Mouse (Mus musculus): ENCODE results near the gene Klrb1a. TPM values are rescaled to one million over a fixed set of nuclear protein-coding genes. Genes with fewer than 3 reads are reported as not detected.

Gene Klrb1a
- polyA plus RNA-seq, 1 experiment, result 0.67 TPM

DNA sequence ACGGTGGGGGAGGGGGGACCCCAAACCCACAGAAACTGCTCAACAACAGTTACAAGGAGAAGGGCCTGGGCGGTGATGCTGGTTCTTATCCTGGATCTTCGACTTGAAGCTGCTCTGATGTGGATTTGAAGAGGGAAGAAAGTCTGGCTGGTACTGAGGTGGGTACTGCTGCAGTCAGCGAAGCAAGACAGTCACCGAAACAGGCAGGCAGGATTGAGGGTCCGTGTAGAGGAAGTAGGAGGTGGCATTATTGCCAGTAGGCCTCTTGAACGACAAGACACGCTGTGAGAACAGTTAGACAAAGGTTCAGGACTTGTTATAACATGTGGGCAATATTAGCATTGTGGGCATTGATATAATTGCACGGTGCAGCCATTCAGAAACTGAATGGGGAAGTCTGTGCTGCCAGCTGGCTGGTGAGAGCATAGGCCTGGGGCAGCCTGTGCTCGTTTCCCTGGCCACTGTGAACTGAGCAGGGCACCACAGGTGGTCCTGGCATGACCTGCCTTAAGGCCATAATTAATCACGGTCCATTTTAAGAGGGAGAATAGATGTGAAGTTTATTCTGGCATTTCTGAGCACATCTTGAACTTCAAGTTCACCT is 37.6 kb downstream of the Klrb1a start:
- TF ChIP-seq POLR2A (IDR thresholded peaks at IDR 0.05; ENCODE audit: control insufficient read depth, extremely low read depth, insufficient read depth, low read length, poor library complexity), result no peak
- no peaks in the 10 kb centered on the region for H3K4me1 ChIP-seq (replicated peaks; ENCODE audit: control insufficient read depth, insufficient read depth, low read length)
- H3K27me3 ChIP-seq (ENCODE audit: control insufficient read depth, insufficient read depth, low read length), result no peaks in the 10 kb centered on the region
- no peak overlapping the region for H3K4me3 ChIP-seq (ENCODE audit: control insufficient read depth, insufficient read depth, low read length)
- no peak overlapping the region for H3K27ac ChIP-seq (ENCODE audit: control insufficient read depth, insufficient read depth, low read length)
- H3K36me3 ChIP-seq (ENCODE audit: control insufficient read depth, insufficient read depth, low read length), result no peaks in the 10 kb centered on the region
- DNase-seq, result no peak
- 69% methylated on average over 11 of the region's 11 CpGs for WGBS

DNA sequence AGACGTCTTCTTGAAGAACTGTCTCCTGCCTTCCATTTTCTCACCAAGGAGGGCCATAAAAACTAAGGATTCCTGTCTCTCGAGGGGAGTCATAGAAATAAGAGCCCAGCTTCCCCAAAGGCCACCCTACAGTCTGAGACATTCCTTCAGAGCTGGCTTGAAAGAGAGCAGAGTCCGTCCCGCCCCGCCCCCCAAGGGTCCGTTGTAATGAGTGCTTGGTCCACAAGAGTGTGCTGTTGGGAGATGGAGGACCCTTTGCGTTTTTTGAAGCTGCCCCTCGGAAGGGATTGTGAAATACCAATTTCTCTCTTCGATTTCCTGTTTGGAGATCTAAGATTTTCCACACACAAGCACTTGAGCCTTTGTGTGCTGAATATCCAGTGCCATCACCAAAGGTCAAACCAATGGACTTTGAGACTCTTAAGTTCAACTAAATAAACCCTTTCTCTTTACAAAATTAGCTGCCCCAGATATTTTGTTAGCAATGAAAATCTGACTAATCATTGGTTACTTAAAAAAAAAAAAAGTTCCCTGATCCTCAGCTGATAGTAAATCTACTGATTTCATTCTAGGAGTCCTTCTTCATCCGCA is 39.2 kb downstream of the Klrb1a start:
- Histone ChIP-seq H3K4me3 (ENCODE audit: control insufficient read depth, insufficient read depth, low read length) (no peak overlapping the region), H3K4me1 (replicated peaks; ENCODE audit: control insufficient read depth, insufficient read depth, low read length) (no peaks in the 10 kb centered on the region), H3K36me3 (ENCODE audit: control insufficient read depth, insufficient read depth, low read length) (no peaks in the 10 kb centered on the region), H3K27me3 (ENCODE audit: control insufficient read depth, insufficient read depth, low read length) (no peaks in the 10 kb centered on the region), H3K27ac (ENCODE audit: control insufficient read depth, insufficient read depth, low read length) (no peak overlapping the region)
- WGBS, result 34% methylated on average over 10 of the region's 10 CpGs
- no peak for DNase-seq
- TF ChIP-seq CTCF (IDR thresholded peaks at IDR 0.05; ENCODE audit: borderline replicate concordance, control insufficient read depth, extremely low read depth, insufficient read depth, low read length, poor library complexity) (no peak), POLR2A (IDR thresholded peaks at IDR 0.05; ENCODE audit: control insufficient read depth, extremely low read depth, insufficient read depth, low read length, poor library complexity) (no peak)

- Histone ChIP-seq H3K4me3 (ENCODE audit: control insufficient read depth, insufficient read depth, low read length) (no peak within 1 kb of the TSS), H3K27ac (ENCODE audit: control insufficient read depth, insufficient read depth, low read length) (no peak within 1 kb of the TSS), H3K4me1 (replicated peaks; ENCODE audit: control insufficient read depth, insufficient read depth, low read length) (no peaks in the 10 kb centered on the region), H3K36me3 (ENCODE audit: control insufficient read depth, insufficient read depth, low read length) (no peaks in the 10 kb centered on the region), H3K27me3 (ENCODE audit: control insufficient read depth, insufficient read depth, low read length) (no peaks in the 10 kb centered on the region)
- no peak for DNase-seq
- 69% methylated on average over 11 of the region's 11 CpGs for WGBS
- TF ChIP-seq CTCF (IDR thresholded peaks at IDR 0.05; ENCODE audit: borderline replicate concordance, control insufficient read depth, extremely low read depth, insufficient read depth, low read length, poor library complexity) (no peak), POLR2A (IDR thresholded peaks at IDR 0.05; ENCODE audit: control insufficient read depth, extremely low read depth, insufficient read depth, low read length, poor library complexity) (no peak)
Observed at GRCm38 (mm10) chr6:128581508-128581907, 41.8 kb downstream of the Klrb1a start, which contains the start of gene A2ml1. Gene A2ml1, minus strand, starts transcription at chr6:128581608.

DNA sequence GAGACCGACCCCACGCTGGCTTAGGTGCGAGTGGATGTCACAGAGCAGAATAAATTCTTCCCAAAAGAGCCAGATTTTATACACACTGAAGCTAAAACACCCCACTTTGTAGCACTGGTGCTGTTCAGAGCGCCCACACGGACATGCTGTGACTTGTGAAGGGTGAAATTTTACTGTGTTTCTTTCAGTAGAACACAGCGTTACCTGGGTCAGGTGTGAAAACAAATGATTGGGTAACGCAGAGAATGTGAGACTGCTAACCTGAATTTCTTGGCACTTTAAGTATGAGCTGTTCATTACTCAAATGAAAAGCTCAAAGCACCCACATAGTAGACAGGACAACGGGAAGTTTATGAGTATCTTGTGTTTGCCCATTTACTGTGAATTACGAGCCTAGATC is 46.0 kb downstream of the Klrb1a start:
- DNase-seq, result no peak
- Histone ChIP-seq H3K36me3 (ENCODE audit: control insufficient read depth, insufficient read depth, low read length) (no peaks in the 10 kb centered on the region), H3K27ac (ENCODE audit: control insufficient read depth, insufficient read depth, low read length) (no peak overlapping the region), H3K4me1 (replicated peaks; ENCODE audit: control insufficient read depth, insufficient read depth, low read length) (no peaks in the 10 kb centered on the region), H3K27me3 (ENCODE audit: control insufficient read depth, insufficient read depth, low read length) (no peaks in the 10 kb centered on the region), H3K4me3 (ENCODE audit: control insufficient read depth, insufficient read depth, low read length) (no peak overlapping the region)
- no peak for TF ChIP-seq POLR2A (IDR thresholded peaks at IDR 0.05; ENCODE audit: control insufficient read depth, extremely low read depth, insufficient read depth, low read length, poor library complexity)
- 87% methylated on average over 9 of the region's 9 CpGs for WGBS

GRCm38 (mm10) chr6:128566589-128566988 is 56.7 kb downstream of the Klrb1a start:
- Histone ChIP-seq H3K36me3 (ENCODE audit: control insufficient read depth, insufficient read depth, low read length) (no peaks in the 10 kb centered on the region), H3K27ac (ENCODE audit: control insufficient read depth, insufficient read depth, low read length) (no peak overlapping the region), H3K4me1 (replicated peaks; ENCODE audit: control insufficient read depth, insufficient read depth, low read length) (0 out of 2 replicates have a peak, but pooled peaks cover 2% of the 10 kb centered on the region), H3K27me3 (ENCODE audit: control insufficient read depth, insufficient read depth, low read length) (no peaks in the 10 kb centered on the region), H3K4me3 (ENCODE audit: control insufficient read depth, insufficient read depth, low read length) (no peak overlapping the region)
- DNase-seq, result no peak
- TF ChIP-seq POLR2A (IDR thresholded peaks at IDR 0.05; ENCODE audit: control insufficient read depth, extremely low read depth, insufficient read depth, low read length, poor library complexity) (no peak), CTCF (IDR thresholded peaks at IDR 0.05; ENCODE audit: borderline replicate concordance, control insufficient read depth, extremely low read depth, insufficient read depth, low read length, poor library complexity) (no peak)
- WGBS, result 97% methylated on average over 11 of the region's 11 CpGs

Other genes with a start within 250 kb of the Klrb1a start
- gene Tex52, start 248.1 kb downstream of the Klrb1a start, polyA plus RNA-seq (2012; rRNA removed), result 0.92 and 1.2 TPM in 2 replicates
- not detected in 2 replicates for gene Gm44596, start 248.0 kb downstream of the Klrb1a start, polyA plus RNA-seq (2012; rRNA removed)
- gene Nrip2, start 224.2 kb downstream of the Klrb1a start, polyA plus RNA-seq (2012; rRNA removed), result 0.59 TPM in 2 replicates
- 55.6 and 56.4 TPM in 2 replicates for gene Itfg2, start 198.6 kb downstream of the Klrb1a start, polyA plus RNA-seq (2012; rRNA removed)
- 138 and 139 TPM in 2 replicates for gene Fkbp4, start 184.9 kb downstream of the Klrb1a start, polyA plus RNA-seq (2012; rRNA removed)
- 0.03 and 1.5 TPM in 2 replicates for gene Pzp, start 96.8 kb downstream of the Klrb1a start, polyA plus RNA-seq (2012; rRNA removed)
- 0.31 and 0.73 TPM in 2 replicates for gene A2ml1, start 41.9 kb downstream of the Klrb1a start, polyA plus RNA-seq (2012; rRNA removed)
- gene Clec2h, start 38.9 kb upstream of the Klrb1a start, polyA plus RNA-seq (2012; rRNA removed), result not detected in 2 replicates
- gene Klrb1, start 99.5 kb upstream of the Klrb1a start, polyA plus RNA-seq (2012; rRNA removed), result not detected in 2 replicates
- 0.96 and 2.6 TPM in 2 replicates for gene Klrb1c, start 165.7 kb upstream of the Klrb1a start, polyA plus RNA-seq (2012; rRNA removed)
- gene Gm44511, start 202.8 kb upstream of the Klrb1a start, polyA plus RNA-seq (2012; rRNA removed), result 0.59 TPM in 1 of 2 replicates, not detected in the other
- gene Klrb1b, start 202.8 kb upstream of the Klrb1a start, polyA plus RNA-seq (2012; rRNA removed), result 0.54 and 0.85 TPM in 2 replicates

All from thymus, adult 2 months (tissue).